Mouse (Mus musculus) thymus, postnatal 14 days (tissue): ENCODE results near the gene Rdm1.
A peak's percentile ranks its signal among the peaks of the same experiment; 100 is the strongest.

ENCODE experiments used
- DNase-seq: peaks from one replicate; pipeline ENCODE4 v3.0.0; 2021

Rdm1 gene

DNA sequence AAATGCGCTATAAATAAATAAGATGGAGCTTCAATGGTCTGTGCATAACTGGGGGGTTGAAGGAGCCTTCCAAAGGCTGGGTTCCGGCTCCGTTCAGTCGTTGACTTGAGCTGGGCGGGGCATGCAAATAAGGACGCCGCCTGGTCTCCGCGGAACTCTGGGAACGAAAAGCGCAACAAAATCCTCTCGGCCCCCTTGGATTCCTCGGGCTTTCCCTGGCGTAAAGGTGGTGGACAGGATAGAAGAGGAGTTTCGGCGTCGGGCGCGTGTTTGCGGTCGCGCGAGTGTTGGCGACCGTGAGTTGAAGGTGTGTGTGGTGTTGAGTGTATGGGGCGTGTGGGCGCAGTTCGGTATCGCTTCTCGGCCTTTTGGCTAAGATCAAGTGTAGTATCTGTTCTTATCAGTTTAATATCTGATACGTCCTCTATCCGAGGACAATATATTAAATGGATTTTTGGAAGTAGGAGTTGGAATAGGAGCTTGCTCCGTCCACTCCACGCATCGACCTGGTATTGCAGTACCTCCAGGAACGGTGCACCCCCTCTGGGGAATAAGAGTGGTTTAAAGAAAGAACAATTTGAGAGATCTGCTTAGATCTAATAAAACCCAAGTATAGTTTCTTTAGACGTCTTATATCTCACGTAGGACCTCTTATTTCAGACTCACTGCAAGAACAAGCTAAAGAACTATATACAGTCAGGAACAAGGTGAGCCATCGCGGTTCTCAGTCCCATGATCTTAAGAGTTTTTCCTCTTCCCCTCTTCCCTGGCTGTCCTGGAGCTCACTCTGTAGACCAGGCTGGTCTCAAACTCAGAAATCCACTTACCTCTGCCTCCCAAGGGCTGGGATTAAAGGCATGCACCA, 31.1 kb downstream of the Rdm1 start:
- DNase-seq = peak; percentile 85

DNA sequence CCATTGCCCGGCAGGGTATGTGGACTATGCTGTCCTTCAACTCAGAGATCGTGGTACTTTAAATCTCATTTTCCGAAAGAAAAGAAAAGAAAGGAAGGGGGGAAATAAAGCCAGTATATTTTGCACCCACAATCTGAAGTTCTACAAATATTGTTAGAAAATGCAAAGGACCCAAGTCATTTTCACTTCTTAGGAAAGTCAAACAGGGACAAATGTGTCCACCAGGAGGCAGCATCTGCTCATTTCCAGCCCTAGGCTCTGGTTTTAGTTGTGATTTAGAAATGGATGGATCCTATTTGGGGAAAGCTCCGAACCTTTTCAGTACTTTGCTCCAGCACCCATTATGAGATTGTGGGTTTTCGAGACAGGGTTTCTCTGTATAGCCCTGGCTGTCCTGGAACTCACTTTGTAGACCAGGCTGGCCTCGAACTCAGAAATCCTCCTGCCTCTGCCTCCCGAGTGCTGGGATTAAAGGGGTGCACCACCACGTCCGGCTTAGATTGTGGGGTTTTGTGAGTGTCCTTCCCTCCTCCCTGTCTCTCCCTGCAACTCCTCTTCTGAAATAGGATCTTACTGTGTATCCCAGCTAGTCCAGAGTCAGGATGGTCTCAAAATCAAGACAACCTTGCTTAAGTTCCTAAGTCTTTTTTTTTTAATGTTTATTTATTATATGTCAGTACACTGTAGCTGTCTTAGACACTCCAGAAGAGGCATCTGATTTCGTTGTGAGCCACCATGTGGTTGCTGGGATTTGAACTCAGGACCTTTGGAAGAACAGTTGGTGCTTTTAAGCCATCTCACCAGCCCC, 32.0 kb downstream of the Rdm1 start:
- DNase-seq = peak; percentile 60

DNA sequence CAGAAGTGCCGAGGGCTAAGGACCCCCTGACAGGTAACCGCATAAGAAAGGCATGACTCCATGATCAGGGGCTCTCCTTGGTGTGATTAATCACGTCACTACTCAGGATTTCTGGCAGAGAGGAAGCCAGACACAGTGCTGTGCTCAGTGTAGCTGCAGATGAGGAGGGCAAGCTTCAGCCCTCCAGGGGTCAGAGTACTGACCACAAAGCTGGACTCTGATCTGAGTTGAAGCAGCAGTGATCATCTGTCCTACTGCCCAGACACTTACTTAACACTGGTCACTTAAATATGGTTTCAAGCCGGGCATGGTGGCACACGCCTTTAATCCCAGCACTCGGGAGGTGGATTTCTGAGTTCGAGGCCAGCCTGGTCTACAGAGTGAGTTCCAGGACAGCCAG, 34.2 kb downstream of the Rdm1 start:
- DNase-seq = no peak

DNA sequence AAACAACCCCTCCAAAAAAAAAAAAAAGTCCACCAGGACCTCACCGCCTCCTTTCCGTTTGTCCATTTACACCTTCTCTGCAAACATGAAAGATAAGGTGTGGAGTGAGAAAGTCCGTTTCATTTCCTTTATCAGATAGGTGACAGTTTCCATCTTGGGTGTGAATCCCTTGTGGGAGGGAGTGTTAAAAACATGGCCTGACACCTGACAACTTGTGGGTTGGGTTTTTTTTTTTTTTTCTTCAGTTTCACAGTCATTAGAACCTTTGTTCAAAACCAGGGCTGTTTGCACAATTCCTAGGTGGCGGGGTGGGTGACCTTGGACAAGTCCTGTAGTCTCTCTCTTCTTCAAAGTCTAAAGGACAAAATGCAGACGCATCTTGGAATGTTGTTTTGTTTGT, 34.8 kb downstream of the Rdm1 start:
- no peak for DNase-seq

DNA sequence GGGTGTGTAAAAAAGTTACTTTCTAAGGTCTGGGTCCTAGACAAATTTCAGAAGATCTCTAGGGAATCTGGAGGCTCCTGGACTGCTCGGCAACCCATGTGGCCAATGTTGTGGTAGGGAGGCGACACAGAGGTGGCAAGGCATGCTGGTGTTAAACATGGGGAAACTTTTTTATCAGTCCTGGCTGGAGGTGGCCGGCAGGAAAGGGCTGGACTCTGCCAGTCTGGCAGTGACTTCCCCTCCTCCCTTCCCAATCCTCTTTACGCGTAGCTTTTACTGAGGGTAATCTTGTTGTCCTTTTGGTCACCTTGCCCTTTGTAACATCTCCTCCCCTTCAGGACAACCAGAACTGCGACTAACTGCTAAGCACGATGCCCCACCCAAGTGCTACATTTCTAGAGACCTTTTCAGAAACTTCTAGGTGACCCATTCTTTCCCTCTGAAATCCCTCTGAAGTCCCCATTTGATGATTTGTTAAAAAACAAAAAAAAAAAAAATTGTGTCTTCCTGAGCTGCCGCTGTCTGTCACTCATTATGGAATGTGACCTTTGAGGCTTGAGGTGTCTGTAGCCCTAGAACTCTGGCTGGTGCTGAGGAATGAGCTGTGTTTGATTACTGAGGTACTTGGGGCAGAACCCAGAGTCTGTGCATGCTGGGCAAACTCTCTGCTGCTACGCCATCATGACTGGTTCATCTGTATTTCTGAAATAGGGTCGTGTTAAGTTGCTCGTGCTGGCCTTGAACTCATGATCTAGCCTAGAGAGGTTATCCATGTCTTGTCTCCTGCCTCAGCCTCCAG, 36.4 kb downstream of the Rdm1 start:
- no peak for DNase-seq

DNA sequence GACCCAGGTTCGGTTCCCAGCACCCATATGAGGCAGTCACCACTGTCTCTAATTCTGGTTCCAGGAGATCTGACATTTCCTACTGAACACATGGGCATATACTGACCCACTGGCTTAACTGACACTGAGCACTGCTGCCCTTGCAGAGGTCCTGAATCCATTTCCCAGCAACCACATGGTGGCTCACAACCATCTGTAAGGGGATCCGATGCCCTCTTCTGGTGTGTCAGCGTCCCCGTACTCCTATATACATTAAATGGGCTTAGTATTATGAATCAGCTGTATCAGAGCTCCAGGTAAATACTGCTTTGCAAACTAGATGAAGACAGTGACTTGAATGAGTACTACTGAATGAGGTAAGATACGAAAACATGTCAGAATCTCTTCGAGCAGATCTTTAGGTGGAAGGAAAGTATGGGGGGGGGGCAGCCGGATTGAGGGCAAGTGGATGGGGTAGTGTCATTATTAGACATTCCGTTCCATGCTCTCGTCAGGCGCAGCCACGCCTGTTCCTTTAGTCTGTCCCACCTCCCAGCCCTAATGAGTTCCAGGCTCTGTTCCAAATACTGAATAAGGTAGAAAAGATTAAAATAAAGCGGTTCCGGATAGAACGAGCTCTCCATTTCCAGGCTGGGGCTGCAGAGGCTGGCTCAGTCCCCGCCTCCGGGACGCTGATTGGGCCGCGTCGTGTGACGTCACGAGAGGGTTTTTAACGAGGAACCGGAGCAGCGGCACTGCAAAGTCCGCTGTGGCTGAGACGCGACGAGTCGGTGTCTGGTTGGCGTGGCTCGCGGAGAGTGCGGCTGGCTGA, 38.0 kb downstream of the Rdm1 start, which contains the start of gene Arl4d:
Gene Arl4d (plus strand): TSS at position 717 of the 811 bp plus-strand sequence.
- peak; percentile 97 for DNase-seq

DNA sequence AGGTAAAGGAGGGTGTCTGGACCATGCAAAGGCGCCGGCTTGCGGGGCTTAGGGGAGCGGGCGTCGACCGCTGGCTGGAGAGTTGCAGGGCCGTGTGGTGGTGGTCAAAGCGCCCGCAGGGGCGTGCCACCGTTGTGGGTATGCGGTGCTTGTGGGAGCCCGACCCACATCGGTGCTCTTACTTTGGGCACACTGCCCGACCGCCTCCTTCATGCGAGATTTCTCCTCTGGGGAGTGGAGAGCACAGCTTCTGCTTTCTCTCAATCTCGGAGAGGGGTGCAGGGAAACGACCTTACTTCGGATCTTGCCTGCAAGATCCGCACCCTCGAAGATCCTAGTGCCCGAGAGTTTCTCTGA, 38.6 kb downstream of the Rdm1 start:
- no peak for DNase-seq

DNA sequence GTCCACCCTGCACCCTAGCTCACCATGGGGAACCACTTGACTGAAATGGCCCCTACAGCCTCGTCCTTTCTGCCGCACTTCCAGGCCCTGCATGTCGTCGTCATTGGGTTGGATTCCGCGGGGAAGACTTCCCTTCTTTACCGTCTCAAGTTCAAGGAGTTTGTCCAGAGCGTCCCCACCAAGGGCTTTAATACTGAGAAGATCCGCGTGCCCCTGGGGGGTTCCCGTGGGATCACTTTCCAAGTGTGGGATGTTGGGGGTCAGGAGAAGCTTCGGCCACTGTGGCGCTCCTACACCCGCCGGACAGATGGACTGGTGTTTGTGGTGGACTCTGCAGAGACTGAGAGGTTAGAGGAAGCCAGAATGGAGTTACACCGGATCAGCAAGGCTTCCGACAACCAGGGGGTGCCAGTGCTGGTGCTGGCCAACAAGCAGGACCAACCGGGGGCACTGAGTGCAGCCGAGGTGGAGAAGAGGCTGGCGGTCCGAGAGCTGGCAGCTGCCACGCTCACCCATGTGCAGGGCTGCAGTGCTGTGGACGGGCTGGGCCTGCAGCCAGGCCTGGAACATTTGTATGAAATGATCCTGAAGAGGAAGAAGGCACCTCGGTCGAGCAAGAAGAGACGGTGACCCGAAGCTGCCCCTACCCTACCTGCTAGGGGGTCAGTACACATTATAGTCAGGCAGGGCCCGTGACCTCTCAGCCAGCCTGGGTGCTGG, 39.8 kb downstream of the Rdm1 start:
- DNase-seq = no peak

DNA sequence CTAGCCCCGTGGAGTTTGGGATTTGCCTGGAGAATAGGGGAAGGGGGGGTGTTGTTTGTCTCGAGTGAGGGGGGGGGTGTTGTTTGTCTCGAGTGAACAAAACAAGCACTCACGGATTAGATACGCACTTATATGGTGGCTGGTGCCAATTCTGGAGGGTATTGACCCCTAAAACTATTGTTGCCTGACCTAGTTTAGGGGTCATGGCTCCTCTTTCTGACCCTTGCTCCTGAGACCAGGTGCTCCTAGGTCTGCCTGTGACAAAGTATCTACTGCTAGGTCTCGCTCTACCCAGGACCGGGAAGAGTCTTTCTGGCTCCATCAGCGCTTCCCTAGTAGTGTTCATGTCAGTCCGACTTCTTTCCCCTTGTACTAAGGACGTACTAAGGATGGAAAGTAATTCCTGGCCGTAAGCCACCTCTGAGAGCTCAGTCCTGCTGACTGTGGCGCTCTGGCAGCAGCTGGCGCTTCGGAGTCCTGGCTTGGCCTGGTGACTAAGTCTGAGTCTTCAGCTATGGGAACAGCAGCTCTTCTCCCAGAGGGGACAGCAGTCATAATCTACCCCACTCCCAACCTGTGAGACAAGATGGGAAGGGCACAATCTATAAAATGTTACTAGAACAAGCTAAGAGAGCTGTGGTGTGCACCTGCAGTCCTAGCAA, 41.0 kb downstream of the Rdm1 start:
- DNase-seq = no peak

DNA sequence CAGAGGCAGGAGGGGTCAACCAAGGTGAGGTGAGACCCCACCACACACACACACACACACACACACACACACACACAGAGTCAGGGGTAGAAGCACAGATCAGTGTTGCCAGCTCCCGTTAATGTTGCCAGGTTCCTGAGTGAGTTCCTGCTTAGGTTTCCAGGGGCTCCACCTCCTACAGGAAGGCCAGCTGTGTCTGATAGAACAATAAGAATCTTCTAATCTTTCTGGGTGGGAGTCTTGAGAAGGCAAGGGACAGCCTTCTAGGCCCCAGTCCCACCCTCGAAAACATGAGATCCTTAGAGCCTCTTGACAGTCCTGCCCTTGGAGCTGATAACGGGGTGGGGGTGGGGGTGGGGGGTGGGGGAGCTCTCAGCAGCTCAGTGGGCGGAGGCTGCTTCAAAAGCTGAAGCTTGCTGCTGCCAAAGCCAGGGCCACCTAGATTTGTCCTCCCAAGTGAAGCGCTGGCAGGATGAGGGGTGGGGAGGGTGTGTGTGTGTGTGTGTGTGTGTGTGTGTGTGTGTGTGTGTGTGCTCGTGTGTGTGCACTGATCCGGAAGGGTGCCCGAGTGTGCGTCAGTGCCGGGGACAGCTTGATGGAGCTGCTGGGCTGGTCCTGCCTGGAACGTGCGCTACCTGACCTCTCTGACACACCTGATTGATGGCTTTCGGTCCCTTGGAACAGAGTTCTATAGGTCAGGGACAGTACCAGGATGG, 41.7 kb downstream of the Rdm1 start:
- DNase-seq = no peak

DNA sequence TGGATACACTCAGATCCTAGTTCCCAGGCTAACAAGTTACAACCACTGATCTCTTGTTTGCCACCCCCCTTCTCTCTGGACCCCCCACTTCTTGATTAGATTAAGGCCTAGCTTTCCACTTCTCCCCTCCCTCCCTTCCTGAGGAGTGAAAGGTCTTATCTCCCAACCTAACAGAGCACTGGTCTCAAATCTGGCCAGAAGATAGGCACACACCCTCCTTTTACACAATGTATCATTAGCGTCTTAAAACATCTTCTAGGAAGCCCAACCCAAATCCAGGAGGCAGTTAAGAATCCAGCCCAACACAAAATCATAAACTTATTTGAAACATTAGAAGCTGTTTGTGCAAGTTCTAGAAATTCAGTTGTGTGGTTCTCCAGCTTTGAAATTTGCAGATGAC, 43.3 kb downstream of the Rdm1 start:
- no peak for DNase-seq

DNA sequence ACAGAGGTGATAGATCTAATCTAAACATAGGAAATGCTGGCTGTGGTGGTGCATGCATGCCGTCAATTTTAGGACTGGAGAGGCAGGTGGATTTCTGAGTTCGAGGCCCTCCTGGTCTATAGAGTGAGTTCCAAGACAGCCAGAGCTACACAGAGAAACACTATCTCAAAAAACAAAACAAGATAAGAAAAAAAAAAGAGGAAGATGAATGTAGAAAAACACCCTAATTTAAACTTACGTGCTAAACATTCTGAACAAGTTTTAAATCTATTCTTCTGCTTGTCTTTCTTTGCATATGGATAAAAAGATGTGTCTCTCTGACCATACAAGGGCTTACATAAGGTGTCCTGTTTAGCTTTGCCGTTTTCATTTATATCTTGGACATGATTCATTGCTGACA, 44.3 kb downstream of the Rdm1 start:
- no peak for DNase-seq

DNA sequence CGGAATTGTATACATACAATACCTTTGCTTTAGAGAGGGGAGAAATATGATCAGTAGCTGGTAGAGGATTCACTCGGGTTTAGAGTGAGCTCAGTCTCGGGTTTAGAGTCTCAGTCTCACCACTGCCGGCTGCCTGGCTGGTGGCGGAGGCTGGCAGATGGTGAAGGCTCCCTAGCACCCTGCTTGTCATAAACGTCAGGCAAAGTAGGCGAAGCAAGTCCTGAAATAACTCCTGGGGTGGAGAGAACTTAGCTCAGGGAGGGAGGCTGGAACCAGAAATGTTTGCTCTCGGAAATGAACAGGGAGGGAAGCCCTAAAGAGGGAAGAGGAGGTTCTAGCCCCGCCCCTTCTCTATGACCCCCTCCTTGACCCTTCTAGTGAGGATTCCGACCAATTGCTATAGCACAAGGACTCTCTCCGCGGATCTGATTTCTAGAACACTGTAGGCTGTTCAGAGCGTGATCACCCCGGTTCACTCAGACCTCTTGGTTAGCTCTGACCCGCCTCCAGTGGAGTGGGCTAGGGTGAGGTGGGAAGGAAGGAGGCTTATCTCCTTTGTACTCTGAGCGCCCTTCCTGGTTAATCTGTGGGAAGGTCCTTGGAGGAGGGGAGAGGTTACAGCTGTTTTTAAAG, 46.1 kb downstream of the Rdm1 start:
- no peak for DNase-seq

DNA sequence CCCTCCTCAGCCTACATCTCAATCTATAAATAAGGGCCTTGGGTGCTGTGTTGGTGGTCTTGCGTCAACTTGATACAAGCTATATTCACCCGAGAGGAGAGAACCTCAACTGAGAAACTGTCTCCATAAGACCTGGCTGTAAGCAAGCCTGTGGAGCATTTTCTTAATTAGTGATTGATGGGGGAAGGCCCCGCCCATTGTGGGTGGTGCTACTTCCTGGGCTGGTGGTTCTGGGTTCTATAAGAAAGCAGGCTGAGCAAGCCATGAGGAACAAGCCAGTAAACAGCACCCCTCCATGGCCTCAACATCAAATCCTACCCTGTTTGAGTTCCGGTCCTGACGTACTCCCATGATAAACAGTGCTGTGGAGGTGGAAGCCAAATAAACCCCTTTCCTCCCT, 47.1 kb downstream of the Rdm1 start:
- no peak for DNase-seq

DNA sequence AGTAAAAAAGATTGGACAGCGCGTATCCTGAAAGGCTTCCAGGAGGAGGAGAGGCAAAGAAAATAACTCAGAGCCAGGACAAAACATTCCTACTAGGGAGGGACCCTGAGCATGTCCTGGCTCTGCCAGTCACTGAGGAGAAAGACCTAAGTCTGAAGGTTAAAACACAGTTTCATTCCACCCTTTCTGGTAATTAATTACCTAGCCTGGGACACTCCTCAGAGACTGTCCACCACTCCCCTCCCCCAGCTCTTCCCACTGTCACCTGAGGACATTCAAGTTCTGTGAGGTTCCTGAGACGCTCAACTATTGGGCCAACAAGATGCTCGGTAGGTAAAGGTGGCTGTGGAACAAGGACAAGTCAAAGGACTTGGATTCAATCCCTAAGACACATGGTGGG, 48.4 kb downstream of the Rdm1 start:
- DNase-seq = no peak

DNA sequence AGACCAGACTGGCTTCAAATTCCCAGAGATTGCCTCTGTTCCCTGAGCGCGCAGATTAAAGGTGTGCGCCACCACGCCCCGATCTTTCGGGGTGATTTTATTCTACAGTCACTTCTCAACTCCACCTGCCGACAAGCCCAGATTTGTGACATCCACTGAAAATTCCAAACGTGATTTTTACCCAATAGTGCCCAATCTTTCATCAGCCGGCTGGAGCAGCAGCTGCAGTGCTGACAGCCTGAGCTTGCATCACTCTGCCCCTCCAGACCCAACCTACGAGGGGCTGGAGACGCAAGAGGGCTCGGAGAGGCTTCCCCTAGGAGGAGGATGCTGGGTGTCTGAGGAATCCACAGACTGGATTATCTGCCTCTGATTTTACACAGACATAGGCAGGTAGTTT, 50.7 kb downstream of the Rdm1 start:
- no peak for DNase-seq

DNA sequence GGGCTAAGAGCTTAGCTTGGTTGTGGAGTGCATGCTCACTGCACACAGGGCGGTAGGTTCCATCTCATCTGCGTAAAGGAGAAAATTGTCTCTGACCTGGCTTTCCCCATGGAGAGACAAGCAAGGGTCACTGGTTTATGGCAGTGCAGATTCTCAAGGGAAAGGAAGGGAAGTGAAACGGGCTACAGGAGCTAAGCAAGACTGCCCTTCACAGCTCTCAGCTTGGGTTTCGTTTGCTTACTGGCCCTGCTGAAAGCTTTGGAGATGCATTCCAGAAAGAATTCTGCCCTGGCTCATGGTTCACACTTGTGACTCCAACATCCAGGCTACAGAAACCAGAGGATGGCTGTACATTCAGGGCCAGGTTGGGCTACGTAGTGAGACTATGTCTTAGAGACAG, 51.8 kb downstream of the Rdm1 start:
- DNase-seq = no peak

DNA sequence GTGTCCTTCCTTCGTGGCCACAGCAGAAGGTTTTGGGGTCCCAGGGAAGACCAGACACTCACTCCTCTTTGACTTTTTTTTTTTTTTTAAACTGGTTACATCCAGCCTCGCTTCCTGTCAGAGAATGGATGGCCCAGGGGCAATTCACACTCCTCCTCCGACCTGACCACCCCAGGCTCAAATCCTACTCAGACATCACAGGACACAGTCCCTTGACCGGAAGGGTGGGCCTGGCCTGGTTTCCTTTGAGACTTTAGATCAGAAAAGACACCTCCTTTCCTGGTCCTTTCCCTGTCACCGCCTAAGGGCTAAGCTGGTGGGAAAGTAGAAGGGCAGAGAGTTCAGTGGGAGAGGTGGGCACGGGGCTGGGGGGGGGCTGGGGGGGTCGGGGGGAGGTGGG, 52.9 kb downstream of the Rdm1 start:
- DNase-seq = no peak

DNA sequence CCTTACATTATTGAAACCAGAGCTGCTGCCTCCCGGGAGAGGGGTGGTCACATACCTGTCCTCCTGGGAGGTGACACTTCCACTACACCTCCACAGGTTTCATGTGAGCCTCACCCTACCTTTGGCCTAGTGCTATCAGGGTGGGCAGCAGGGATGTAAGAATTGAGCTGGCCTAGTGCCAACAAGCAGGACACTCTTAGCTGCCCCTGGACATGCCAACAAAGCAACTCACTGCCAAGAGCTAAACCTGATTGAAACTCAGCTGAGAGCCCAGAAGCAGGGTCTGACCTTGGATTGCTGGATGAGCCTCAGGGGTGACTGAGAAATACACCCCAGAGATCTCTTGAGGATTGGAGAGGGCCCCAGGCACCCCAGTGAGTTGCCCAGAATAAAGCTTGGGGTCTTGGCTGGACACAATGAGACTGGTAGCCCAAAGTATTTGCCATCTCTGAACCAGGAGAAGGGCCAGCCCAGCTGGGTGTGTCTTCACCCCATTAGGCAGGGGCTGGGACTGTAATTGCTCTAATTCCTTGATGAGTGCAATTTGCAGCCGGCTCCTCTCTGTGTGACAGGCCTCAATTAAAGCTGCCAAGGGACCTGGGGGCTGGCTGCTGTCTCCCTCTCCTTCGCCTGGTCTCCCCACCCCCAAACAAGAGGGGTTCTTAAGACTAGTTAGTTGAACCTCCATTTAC, 53.8 kb downstream of the Rdm1 start:
- DNase-seq = no peak

DNA sequence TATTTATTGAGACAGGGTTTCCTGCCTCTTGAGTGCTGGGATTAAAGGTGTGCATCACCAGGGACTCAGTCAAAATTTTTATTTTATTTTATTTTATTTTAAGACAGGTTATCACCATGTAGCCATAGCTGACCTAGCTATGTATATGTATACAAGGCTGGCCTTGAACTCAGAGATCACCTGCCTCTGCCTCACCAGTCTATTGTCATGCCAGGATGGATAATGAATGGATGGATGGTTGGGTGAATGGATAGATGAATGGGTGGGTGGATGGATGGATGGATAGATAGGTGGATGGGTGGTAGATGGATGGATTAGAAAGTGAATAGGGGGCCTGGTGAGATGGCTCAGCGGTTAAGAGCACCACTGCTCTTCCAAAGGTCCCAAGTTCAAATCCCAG, 55.0 kb downstream of the Rdm1 start:
- DNase-seq = no peak
